Mouse (Mus musculus): ENCODE measurements around the gene Tmem256. TPM values are rescaled to one million over a fixed set of nuclear protein-coding genes. Genes with fewer than 3 reads are reported as not detected.

Gene Tmem256
- polyA plus RNA-seq, 1 experiment from 2014 or later = 272 TPM

DNA sequence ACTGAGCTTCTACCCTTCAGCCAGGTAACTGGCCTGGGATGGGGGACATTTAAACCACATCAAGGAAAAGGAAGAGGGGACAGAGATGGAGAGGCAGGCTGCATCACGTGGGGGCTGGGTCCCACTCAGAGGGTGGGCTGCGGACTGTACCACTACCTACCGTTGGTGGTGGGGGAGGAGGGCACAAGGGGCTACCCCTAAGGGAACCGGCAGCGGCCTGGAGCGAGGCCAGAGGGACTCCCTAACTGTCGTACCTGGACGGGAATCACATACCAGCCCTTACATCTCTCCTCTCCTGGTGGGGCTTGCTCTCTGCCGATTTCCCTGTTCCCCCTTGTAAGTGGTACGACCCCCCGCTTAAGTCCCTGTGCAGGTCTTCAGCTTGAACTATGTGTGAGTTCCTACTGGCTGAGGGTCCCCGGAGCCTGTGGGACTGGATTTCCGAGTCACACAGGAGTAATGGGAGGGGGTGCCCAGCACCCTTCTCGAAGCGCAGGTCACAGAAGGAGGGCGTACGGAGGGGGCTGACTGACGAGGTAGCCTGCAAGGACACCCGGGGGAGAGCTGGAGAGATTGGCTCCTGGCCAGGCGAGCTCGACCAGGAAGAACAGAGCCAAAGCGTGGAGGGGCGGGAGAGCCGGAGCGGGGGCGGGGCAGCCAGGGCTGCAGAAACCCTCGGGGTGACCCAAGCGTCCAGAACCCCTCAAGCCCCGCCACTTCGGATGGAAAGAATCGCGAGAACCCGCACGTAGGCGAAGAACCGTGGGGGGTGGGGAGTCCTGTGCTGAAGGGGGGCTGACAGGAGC lies 37.7 kb upstream of the Tmem256 start:
- Histone ChIP-seq H3K27ac (ENCODE audit: low read length) (peak overlapping the region; percentile 98), H3K4me2 (ENCODE audit: low read length) (peak overlapping the region; percentile 83), H3K4me1 (replicated peaks; ENCODE audit: control insufficient read depth, insufficient read depth, low read length) (peaks cover 54% of the 10 kb centered on the region), H3K4me3 (replicated peaks; ENCODE audit: low read length) (peak overlapping the region; percentile 76), H3K9me3 (ENCODE audit: control insufficient read depth, low read length) (no peaks in the 10 kb centered on the region), H3K36me3 (ENCODE audit: control insufficient read depth, insufficient read depth) (no peaks in the 10 kb centered on the region), H3K9ac (replicated peaks; ENCODE audit: low read depth, low read length) (peak overlapping the region; percentile 79), H3K27me3 (replicated peaks; ENCODE audit: control insufficient read depth, insufficient read depth, low read length) (peaks cover 16% of the 10 kb centered on the region)
- WGBS = under 1% methylated on average over 36 of the region's 36 CpGs
- peak; percentile 79 for ATAC-seq

DNA sequence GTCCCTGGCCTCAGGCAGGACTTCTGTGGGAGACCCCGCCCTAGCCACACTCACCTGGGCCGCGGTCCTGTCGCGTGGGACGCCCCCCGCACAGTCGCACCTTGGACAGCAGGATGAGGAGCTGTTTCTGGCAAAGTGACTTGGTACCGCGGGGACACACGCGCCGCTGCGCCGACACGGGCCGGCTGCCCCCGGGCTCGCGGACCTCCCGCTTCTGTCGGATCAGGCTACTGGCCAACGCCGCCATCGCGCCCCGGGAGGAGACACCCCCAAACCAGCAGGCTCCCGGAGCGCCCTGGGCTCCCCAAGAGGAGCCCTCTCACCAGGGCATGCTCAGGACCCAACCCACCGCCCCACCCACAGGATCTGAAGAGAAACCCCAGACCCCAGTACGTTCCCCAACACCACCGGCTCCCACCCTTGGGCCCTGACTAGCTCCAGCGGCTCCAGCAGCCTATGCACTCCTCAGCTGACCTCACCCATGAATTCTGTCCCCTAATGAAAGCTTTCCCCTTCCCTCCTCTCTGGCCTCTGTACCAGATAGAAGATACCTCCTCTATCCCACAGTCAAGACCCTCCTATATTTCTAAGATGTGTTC lies 36.8 kb upstream of the Tmem256 start, which contains the start of gene Fgf11:
Fgf11 (minus strand) TSS at position 479 of the 599 bp plus-strand sequence.
- peaks cover 19% of the 10 kb centered on the region for H3K27me3 ChIP-seq (replicated peaks; ENCODE audit: control insufficient read depth, insufficient read depth, low read length)
- peak within 1 kb of the TSS; percentile 76 for H3K4me3 ChIP-seq (replicated peaks; ENCODE audit: low read length)
- H3K4me2 ChIP-seq (ENCODE audit: low read length) = peak within 1 kb of the TSS; percentile 83
- H3K9ac ChIP-seq (replicated peaks; ENCODE audit: low read depth, low read length) = peak within 1 kb of the TSS; percentile 79
- peaks cover 50% of the 10 kb centered on the region for H3K4me1 ChIP-seq (replicated peaks; ENCODE audit: control insufficient read depth, insufficient read depth, low read length)
- no peaks in the 10 kb centered on the region for H3K36me3 ChIP-seq (ENCODE audit: control insufficient read depth, insufficient read depth)
- no peaks in the 10 kb centered on the region for H3K9me3 ChIP-seq (ENCODE audit: control insufficient read depth, low read length)
- H3K27ac ChIP-seq (ENCODE audit: low read length) = peak within 1 kb of the TSS; percentile 98
- ATAC-seq = no peak
- WGBS = 1% methylated on average over 33 of the region's 33 CpGs

DNA sequence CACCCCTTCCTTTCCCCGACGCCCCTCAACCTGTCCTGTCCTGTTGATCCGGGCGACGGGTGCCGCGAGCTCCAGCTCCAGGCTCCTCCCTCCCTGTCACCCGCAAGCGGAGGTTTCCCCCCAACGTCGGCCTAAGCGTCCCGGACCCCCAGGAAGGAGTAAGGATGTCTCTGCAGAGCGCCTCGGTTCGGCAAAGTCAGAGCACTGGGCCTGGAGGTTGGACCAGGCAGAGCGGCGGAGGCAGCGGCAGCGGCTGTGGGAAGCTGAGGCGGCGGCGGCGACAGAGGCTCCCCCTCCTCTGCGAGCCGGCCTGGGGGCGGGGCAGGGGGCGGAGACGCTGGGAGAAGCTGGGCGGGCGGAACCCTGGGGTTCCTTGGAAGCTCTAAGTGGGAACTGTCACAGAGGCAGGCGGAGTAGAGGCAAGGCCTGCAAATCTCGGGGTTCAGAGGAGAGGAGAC lies 35.6 kb upstream of the Tmem256 start:
- Histone ChIP-seq H3K4me3 (replicated peaks; ENCODE audit: low read length) (peak overlapping the region; percentile 76), H3K4me2 (ENCODE audit: low read length) (peak overlapping the region; percentile 83), H3K9me3 (ENCODE audit: control insufficient read depth, low read length) (no peaks in the 10 kb centered on the region), H3K36me3 (ENCODE audit: control insufficient read depth, insufficient read depth) (no peaks in the 10 kb centered on the region), H3K27me3 (replicated peaks; ENCODE audit: control insufficient read depth, insufficient read depth, low read length) (peaks cover 19% of the 10 kb centered on the region), H3K9ac (replicated peaks; ENCODE audit: low read depth, low read length) (peak overlapping the region; percentile 74), H3K27ac (ENCODE audit: low read length) (peak overlapping the region; percentile 61), H3K4me1 (replicated peaks; ENCODE audit: control insufficient read depth, insufficient read depth, low read length) (peaks cover 50% of the 10 kb centered on the region)
- under 1% methylated on average over 30 of the region's 33 CpGs for WGBS
- peak; percentile 44 for ATAC-seq

DNA sequence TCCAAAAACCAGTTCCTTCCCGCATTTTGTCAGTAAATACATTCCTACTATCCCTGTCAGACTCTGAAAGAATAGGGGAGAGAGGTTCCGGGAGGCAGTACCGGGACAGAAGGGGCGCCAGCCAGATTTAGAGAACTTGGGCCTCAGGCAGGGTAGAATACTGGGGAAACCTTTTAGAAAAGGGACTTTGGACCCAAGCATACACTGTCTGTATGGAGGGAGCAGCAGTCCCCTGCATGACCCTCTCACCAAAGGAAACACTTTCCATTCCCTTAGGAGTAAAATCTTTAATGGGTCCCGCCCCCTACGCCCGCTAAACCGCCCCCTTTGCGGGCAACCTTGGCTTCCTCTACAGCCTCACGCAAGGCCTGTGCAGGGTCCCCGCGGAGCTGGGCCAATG lies 35.0 kb upstream of the Tmem256 start:
- Histone ChIP-seq H3K27me3 (replicated peaks; ENCODE audit: control insufficient read depth, insufficient read depth, low read length) (peaks cover 19% of the 10 kb centered on the region), H3K4me2 (ENCODE audit: low read length) (peak overlapping the region; percentile 83), H3K36me3 (ENCODE audit: control insufficient read depth, insufficient read depth) (no peaks in the 10 kb centered on the region), H3K4me3 (replicated peaks; ENCODE audit: low read length) (peak overlapping the region; percentile 76), H3K4me1 (replicated peaks; ENCODE audit: control insufficient read depth, insufficient read depth, low read length) (peaks cover 50% of the 10 kb centered on the region), H3K9ac (replicated peaks; ENCODE audit: low read depth, low read length) (peak overlapping the region; percentile 74), H3K9me3 (ENCODE audit: control insufficient read depth, low read length) (no peaks in the 10 kb centered on the region), H3K27ac (ENCODE audit: low read length) (no peak overlapping the region; the same call in 1 of the 2 replicates)
- WGBS = 2% methylated on average over 12 of the region's 12 CpGs
- ATAC-seq = no peak

DNA sequence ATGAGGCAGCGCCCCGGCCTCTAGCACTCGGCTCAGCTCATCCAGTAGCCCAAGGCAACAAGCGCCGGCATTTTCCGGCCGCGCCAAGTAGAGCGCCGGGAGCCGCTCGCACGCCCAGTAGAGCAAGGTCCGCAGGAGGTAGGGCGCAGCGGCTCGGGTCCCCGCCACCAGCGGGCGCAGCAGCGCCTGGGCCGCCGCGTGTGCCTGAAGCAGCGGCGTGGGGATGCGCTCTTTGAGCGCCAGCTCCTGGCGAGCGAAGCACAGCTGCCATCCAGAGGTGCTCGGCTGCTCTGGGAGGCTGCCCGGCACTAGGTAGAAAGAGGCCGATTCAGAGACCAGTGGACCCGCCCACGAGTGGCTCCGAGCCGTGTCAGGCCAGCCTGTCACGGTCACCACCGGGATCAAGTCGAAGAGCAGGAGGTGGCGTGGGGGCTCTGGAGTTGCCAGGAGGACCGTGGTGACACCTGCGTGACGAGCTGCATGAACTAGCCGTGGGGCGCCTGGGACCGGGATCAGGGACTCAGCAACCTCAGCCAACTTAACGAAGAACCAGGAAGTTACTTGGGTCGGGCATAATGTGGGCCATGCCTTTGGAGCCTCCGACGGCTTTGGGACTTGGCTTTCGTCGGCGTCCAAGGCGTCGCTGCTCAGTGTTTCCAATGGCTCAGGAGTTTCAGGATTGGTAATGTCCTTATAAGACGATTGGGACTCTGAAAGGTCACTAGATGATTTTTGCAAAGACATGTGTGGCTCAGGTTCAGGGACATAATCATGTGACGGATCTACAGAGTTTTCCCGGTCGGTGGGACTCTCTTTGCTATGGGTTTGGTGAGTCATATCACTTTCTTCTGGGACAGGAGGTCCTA lies 34.3 kb upstream of the Tmem256 start:
- H3K4me2 ChIP-seq (ENCODE audit: low read length) = peak overlapping the region; percentile 83
- peaks cover 48% of the 10 kb centered on the region for H3K4me1 ChIP-seq (replicated peaks; ENCODE audit: control insufficient read depth, insufficient read depth, low read length)
- H3K9me3 ChIP-seq (ENCODE audit: control insufficient read depth, low read length) = no peaks in the 10 kb centered on the region
- ATAC-seq = peak; percentile 37
- no peaks in the 10 kb centered on the region for H3K36me3 ChIP-seq (ENCODE audit: control insufficient read depth, insufficient read depth)
- peak overlapping the region; percentile 76 for H3K4me3 ChIP-seq (replicated peaks; ENCODE audit: low read length)
- no peak overlapping the region for H3K27ac ChIP-seq (ENCODE audit: low read length)
- H3K27me3 ChIP-seq (replicated peaks; ENCODE audit: control insufficient read depth, insufficient read depth, low read length) = peaks cover 19% of the 10 kb centered on the region
- peak overlapping the region; percentile 74 for H3K9ac ChIP-seq (replicated peaks; ENCODE audit: low read depth, low read length)
- WGBS = 1% methylated on average over 60 of the region's 60 CpGs

DNA sequence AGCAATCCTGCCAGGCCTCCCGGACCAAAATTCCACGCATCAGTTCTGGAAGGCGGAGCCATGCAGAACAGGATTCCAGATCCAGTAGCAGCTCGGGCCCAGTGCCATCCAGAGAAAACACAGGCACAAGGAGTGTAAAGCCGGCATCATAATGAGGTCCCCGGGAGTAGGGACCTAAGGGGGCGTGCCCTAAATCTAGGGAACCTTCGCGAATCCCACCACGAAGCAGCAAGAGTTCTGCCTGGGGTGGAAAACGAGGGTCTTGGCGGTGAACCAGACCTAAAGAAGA lies 33.7 kb upstream of the Tmem256 start:
- H3K9ac ChIP-seq (replicated peaks; ENCODE audit: low read depth, low read length) = no peak overlapping the region
- no peak overlapping the region for H3K4me3 ChIP-seq (replicated peaks; ENCODE audit: low read length)
- H3K9me3 ChIP-seq (ENCODE audit: control insufficient read depth, low read length) = no peaks in the 10 kb centered on the region
- no peak overlapping the region for H3K27ac ChIP-seq (ENCODE audit: low read length)
- peaks cover 19% of the 10 kb centered on the region for H3K27me3 ChIP-seq (replicated peaks; ENCODE audit: control insufficient read depth, insufficient read depth, low read length)
- peaks cover 42% of the 10 kb centered on the region for H3K4me1 ChIP-seq (replicated peaks; ENCODE audit: control insufficient read depth, insufficient read depth, low read length)
- H3K4me2 ChIP-seq (ENCODE audit: low read length) = peak overlapping the region; percentile 83
- WGBS = 7% methylated on average over 12 of the region's 12 CpGs
- H3K36me3 ChIP-seq (ENCODE audit: control insufficient read depth, insufficient read depth) = no peaks in the 10 kb centered on the region
- ATAC-seq = no peak

DNA sequence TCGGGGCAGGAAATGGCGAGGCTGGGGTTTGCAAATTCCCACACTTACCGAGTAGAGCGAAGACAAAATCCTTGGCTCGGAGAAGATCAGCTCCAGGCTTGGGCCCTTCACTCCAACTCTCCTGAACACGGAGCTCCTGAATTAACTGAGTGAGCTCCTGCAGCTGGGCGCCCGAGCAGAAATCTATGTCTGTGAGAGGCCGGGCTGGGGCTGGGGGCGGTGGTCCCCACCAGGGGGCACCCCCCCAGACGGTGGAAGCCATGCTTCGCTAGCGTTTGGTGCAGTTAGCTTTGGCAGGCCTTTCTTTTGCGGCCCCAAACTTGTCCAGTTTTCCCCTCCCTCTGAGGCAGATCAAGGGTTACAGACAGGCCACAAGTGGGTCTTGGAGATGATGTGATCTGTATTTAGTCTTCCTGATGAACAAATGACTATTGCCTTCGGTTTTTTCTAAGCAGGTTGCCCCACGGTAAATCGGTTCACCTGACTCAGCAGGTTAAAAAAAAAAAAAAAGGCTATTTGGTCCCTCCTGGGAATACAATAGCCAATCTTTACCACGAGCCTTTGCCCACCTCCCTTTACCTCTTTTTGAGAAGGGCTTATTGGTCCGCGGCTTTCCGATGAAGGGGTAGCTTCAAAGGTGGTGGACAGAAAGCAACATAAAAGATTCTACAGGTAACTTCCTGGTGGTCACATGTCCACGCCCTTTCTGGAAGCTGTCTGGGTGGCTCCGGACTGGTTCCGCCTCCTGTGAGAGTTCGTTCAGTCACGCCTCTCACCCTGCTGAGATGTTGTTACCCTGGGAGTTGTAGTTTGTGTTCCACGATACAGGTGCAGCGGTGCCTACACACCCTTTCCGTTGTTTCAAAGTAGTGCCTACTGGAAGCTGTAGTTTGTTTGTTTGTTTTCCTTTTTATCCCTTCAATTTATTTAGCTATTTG lies 33.1 kb upstream of the Tmem256 start, which contains the start of gene Tmem102:
Tmem102 (minus strand) TSS at position 653 of the 938 bp plus-strand sequence.
- WGBS = 7% methylated on average over 29 of the region's 29 CpGs
- H3K9ac ChIP-seq (replicated peaks; ENCODE audit: low read depth, low read length) = no peak within 1 kb of the TSS
- no peaks in the 10 kb centered on the region for H3K9me3 ChIP-seq (ENCODE audit: control insufficient read depth, low read length)
- H3K4me3 ChIP-seq (replicated peaks; ENCODE audit: low read length) = no peak within 1 kb of the TSS
- no peaks in the 10 kb centered on the region for H3K36me3 ChIP-seq (ENCODE audit: control insufficient read depth, insufficient read depth)
- ATAC-seq = no peak
- peaks cover 39% of the 10 kb centered on the region for H3K4me1 ChIP-seq (replicated peaks; ENCODE audit: control insufficient read depth, insufficient read depth, low read length)
- peak within 1 kb of the TSS; percentile 83 for H3K4me2 ChIP-seq (ENCODE audit: low read length)
- no peak within 1 kb of the TSS for H3K27ac ChIP-seq (ENCODE audit: low read length)
- peaks cover 19% of the 10 kb centered on the region for H3K27me3 ChIP-seq (replicated peaks; ENCODE audit: control insufficient read depth, insufficient read depth, low read length)

DNA sequence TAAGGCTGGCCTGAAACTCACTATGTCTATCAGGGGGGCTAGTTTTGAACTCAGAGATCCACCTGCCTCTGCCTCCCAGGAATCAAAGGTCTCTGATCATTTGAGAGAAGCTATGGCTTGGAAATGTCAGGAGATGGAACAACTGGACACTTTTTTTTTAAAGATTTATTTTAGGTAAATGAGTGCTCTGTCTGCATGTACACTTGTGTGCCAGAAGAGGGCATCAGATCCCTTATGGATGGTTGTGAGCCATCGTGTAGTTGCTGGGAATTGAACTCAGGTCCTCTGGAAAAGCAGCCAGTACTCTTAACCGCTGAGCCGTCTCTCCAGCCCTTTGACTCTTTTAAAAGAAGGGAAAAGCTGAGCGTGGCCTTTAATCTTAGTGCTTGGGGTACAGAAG lies 31.9 kb upstream of the Tmem256 start:
- H3K9ac ChIP-seq (replicated peaks; ENCODE audit: low read depth, low read length) = no peak overlapping the region
- H3K4me2 ChIP-seq (ENCODE audit: low read length) = no peak overlapping the region
- no peak overlapping the region for H3K4me3 ChIP-seq (replicated peaks; ENCODE audit: low read length)
- H3K4me1 ChIP-seq (replicated peaks; ENCODE audit: control insufficient read depth, insufficient read depth, low read length) = peaks cover 36% of the 10 kb centered on the region
- H3K27ac ChIP-seq (ENCODE audit: low read length) = no peak overlapping the region
- H3K27me3 ChIP-seq (replicated peaks; ENCODE audit: control insufficient read depth, insufficient read depth, low read length) = peaks cover 19% of the 10 kb centered on the region
- ATAC-seq = no peak
- no peaks in the 10 kb centered on the region for H3K36me3 ChIP-seq (ENCODE audit: control insufficient read depth, insufficient read depth)
- no peaks in the 10 kb centered on the region for H3K9me3 ChIP-seq (ENCODE audit: control insufficient read depth, low read length)
- 81% methylated on average over 4 of the region's 4 CpGs for WGBS
